Mouse (Mus musculus) frontal cortex, postnatal 10 days (tissue): ENCODE measurements around the gene Olfr1089.

Experiments
- DNase-seq, 2 experiments: peaks; one replicate each; pipeline ENCODE4 v3.0.0; 2022; ENCODE audit warnings: low spot score in 2 of 2, mixed read lengths in 1 of 2

Olfr1089 gene

DNA sequence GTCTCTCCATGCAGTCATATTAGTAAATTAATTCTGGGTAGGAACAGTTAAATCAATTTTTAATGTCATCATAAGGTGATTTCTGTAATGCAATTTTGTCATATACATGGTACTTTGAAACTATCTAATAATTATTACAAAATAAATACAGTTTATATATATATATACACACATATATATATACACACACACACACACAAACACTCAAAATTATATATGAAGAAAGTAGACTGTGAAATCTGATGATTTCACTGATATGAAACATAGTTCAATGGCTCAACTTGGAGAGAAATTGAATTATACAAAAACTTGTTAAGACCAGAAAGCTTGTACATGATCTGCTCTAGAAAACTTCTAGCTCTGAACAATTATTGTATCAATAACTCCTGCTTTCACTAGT is at the start of gene Olfr1089:
TSS of gene Olfr1089 (minus strand) at position 101 of the 400 bp plus-strand sequence.
- DNase-seq = no peak

DNA sequence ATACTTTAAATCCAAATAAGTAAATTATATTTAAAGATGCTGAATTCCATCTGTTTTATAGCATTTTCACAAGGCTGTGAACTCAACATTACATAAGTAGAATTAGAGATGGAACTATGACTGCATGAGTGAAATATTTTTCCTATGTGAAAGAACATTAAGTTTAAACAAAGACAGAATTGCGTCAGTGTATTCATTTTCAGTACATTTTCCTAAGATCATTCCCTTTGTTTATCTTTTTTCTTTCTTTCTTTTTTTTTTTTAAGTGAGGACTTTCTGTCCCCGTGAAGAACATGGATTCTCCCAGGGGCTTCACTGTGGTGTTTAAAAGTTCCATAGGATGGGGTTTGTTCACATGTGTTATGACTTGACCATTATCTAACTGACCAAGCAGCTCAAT is 48.7 kb upstream of the Olfr1089 start, which contains the start of gene Olfr1093:
TSS of gene Olfr1093 (plus strand) at position 301 of the 400 bp plus-strand sequence.
- no peak for DNase-seq

- DNase-seq = no peak
Observed at GRCm38 (mm10) chr2:86761050-86761449, 27.5 kb upstream of the Olfr1089 start.

GRCm38 (mm10) chr2:86758893-86759292 is 25.4 kb upstream of the Olfr1089 start, which contains the start of gene Olfr1090:
Gene Olfr1090, minus strand, starts transcription at chr2:86758993.
- DNase-seq = no peak

DNA sequence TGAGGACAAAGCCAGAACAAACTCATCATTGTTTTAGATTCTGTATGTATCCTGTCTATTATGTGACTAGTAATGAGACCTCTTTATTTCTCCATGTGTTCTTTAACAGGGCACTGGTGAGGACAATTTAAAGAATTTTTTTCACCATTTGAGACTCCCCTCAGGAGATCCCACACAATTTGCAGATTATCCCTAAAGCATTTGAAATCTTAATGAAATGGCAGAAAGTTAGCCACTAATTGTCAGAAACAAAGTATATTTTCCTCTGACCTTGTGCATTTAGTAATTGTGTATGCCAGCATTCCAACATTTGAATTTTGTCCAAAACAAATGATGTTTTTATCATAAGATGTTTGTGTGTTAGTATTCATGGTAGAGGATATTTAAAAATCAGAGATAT is 35.2 kb downstream of the Olfr1089 start, which contains the start of gene Olfr1087:
TSS of gene Olfr1087 (minus strand) at position 101 of the 400 bp plus-strand sequence.
- DNase-seq = no peak
